Mouse (Mus musculus) intestine, embryonic 16.5 days (tissue): ENCODE results near the gene Ikzf5. TPM values are rescaled to one million over a fixed set of nuclear protein-coding genes. Genes with fewer than 3 reads are reported as not detected.
A peak's percentile ranks its signal among the peaks of the same experiment; 100 is the strongest.
"Not testable (repeated sequence)": the region's sequence is repeated elsewhere in the genome, so short reads cannot be mapped to it uniquely, and the experiment has no call there.

Source experiments
- ATAC-seq: fragments of 200-750 bp; cut with Nextera tagmentation; 2 replicates; pipeline ENCODE4 v1.8.0; 2017; ENCODE audit warnings: moderate TSS enrichment, moderate library complexity
- H3K27ac ChIP-seq: fragments of 300-500 bp; sonication (generic); 2 replicates; pipeline ENCODE4 v1.5.1; 2014; ENCODE audit warnings: mild to moderate bottlenecking, low read length
- H3K27me3 ChIP-seq: fragments of 300-500 bp; sonication (generic); replicated peaks from 2 replicates; pipeline ENCODE4 v1.6.1; 2014; ENCODE audit warnings: low read length, control low read depth, mixed read lengths; ENCODE audit not compliant: control insufficient read depth, insufficient read depth
- H3K36me3 ChIP-seq: fragments of 300-500 bp; sonication (generic); 2 replicates; pipeline ENCODE4 v1.6.1; 2014; ENCODE audit warnings: low read length, control low read depth; ENCODE audit not compliant: control insufficient read depth, insufficient read depth
- H3K4me1 ChIP-seq: fragments of 300-500 bp; sonication (generic); 2 replicates; pipeline ENCODE4 v1.6.1; 2014; ENCODE audit warnings: low read length, control low read depth, mixed read lengths; ENCODE audit not compliant: control insufficient read depth, insufficient read depth
- H3K4me2 ChIP-seq: fragments of 300-500 bp; sonication (generic); 2 replicates; pipeline ENCODE4 v1.6.1; 2014; ENCODE audit warnings: low read depth, low read length, control low read depth
- H3K4me3 ChIP-seq: fragments of 300-500 bp; sonication (generic); 2 replicates; pipeline ENCODE4 v1.5.1; 2014; ENCODE audit warnings: mild to moderate bottlenecking, low read length
- H3K9ac ChIP-seq: fragments of 300-500 bp; sonication (generic); 2 replicates; pipeline ENCODE4 v1.6.1; 2014; ENCODE audit warnings: low read depth, low read length
- H3K9me3 ChIP-seq: fragments of 300-500 bp; sonication (generic); 2 replicates; pipeline ENCODE4 v1.6.1; 2016; ENCODE audit warnings: low read length, control low read depth; ENCODE audit not compliant: control insufficient read depth
- WGBS: fragments of 180-500 bp; shearing (Covaris S2); extraction: QIAGEN DNeasy Blood & Tissue Kit; methylation state at CpG from one replicate; pipeline ENCODE4 v1.1.7; 2014; 5-methylcytosine and 5-hydroxymethylcytosine counted together
- polyA plus RNA-seq: library from polyadenylated mRNA; unstranded; fragments of >200 nt; fragmentation: Nextera tagmentation; extraction: Ambion mirVana; gene quantifications from 2 replicates; pipeline ENCODE4 v1.2.1, GENCODE M21; 2015

The Ikzf5 gene
- polyA plus RNA-seq, 1 experiment from 2014 or later: 8.1 TPM

DNA sequence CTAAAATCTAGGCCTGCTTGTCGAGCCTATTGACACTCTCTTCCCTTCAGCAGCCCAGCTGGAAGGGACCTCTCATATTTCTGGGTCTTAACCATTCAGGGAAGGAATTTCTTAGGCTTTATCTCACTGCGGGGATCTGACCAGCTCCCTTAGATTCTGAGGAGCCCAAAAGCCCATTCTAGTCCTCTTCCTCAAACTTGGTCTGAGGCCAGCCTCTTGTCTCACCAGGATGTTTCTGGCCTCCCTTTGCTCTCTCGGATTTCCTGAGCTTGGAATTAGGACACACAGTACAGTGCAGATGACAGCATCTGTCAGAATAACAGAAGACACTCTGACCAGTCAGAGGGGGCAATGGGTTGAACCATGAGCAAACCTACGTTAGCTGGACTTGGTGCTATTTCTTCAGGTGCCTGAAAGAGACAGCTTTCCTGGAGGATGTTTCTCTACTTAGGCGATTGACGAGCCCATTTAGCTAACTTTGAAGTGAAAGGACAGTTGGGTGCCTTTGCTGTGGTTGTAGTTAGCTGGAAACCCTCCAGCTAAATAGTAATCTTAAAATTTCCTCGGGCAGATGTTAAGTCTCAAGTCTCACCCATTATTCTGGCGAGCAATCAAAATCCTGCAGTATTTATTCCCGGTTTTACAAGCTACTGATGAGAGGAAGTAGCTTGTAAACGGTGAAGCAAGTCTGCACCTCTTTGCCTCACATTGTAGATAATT, 1.1 kb upstream of the Ikzf5 start:
- H3K4me3 ChIP-seq: peak overlapping the region; percentile 97
- ATAC-seq: no peak
- H3K36me3 ChIP-seq: no peaks in the 10 kb centered on the region
- 21% methylated on average over 10 of the region's 10 CpGs for WGBS
- peak overlapping the region; percentile 87 for H3K9ac ChIP-seq
- no peaks in the 10 kb centered on the region for H3K9me3 ChIP-seq
- peak overlapping the region; percentile 72 for H3K4me2 ChIP-seq
- H3K4me1 ChIP-seq: peaks cover 13% of the 10 kb centered on the region
- H3K27ac ChIP-seq: peak overlapping the region; percentile 75
- H3K27me3 ChIP-seq: no peaks in the 10 kb centered on the region

DNA sequence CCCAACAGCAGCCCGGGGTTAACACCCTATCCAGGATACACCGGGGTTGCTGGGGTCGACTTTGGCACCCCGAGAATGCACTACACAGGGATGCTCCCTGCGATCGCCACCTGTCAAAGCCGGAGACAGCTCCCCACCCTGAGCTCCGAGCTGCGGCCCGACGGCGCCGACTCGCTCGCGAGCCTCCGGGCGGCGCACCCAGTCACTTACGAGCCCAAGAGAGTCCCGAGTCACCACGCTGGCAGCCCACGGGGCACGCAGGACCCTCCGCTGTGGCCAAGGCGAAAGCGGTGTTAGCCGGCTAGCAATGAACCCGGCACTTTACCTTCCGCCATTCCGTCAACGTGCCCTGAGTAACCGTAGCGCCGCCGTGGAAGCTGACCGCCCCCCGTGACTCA, 334 bp downstream of the Ikzf5 start:
- Histone ChIP-seq H3K4me2 (peak overlapping the region; percentile 81), H3K9me3 (no peaks in the 10 kb centered on the region), H3K27ac (peak overlapping the region; percentile 66), H3K4me3 (peak overlapping the region; percentile 97), H3K27me3 (no peaks in the 10 kb centered on the region), H3K9ac (peak overlapping the region; percentile 97), H3K4me1 (peaks cover 13% of the 10 kb centered on the region), H3K36me3 (no peaks in the 10 kb centered on the region)
- ATAC-seq: peak; percentile 71
- under 1% methylated on average over 38 of the region's 38 CpGs for WGBS

DNA sequence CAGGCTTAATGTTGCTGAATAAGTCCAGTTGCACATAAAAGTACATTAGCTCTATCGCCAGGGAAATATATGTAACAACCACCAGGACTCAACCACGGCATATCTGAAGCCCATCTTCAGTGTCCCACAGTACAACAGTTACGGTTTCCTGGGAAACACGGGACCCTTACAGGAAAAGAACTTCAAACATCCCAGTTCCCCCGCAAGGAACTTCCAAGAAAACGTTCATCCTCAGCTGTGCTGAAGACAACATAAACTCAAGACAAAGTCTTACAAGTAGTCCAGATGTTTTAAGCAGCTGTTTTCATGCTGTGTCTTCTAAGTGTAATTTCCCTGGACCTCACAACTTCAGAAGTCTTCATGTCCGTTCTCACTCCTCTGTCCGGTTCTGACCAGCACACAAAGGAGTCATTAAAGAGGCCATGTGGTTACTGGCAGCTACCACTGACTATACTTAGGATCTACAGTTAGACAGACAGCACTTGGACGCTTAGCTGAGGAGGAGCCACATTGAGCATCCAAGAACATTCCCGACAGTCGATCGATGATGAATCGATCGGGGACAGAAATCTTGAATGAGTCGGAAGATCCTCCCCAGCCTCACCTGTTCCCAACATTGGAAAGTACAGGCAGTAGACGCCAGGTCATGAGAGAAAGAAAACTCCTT, 867 bp downstream of the Ikzf5 start:
- peak overlapping the region; percentile 97 for H3K9ac ChIP-seq
- peak overlapping the region; percentile 97 for H3K4me3 ChIP-seq
- no peaks in the 10 kb centered on the region for H3K27me3 ChIP-seq
- no peak overlapping the region; the same call in 1 of the 2 replicates for H3K27ac ChIP-seq
- peak; percentile 15; the same call in 1 of the 2 replicates for ATAC-seq
- peaks cover 13% of the 10 kb centered on the region for H3K4me1 ChIP-seq
- no peaks in the 10 kb centered on the region for H3K36me3 ChIP-seq
- H3K9me3 ChIP-seq: no peaks in the 10 kb centered on the region
- WGBS: 4% methylated on average over 16 of the region's 16 CpGs
- H3K4me2 ChIP-seq: peak overlapping the region; percentile 81

DNA sequence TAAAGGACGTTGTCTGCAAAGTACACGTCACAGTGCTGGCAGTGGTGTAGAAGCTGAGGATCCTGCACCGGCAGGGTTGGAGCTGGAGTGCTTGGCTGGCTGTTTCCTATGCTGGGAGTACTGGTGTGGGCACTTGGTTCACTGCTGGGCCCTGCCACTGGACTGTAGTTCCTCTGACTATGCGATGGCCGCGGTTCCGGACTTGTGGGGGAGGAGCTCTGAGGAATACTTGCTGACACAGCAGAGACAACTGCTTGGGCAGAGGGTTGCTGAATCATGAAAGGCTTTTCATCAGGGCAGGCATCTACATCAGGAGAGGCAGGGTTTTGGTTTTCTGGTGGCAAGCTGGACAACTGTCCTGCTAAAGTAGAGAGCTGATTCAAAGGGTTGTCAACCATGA, 18.6 kb downstream of the Ikzf5 start:
- not testable (repeated sequence) for H3K27ac ChIP-seq, H3K27me3 ChIP-seq, ATAC-seq, H3K4me3 ChIP-seq, H3K4me2 ChIP-seq, H3K36me3 ChIP-seq, H3K4me1 ChIP-seq, H3K9ac ChIP-seq, H3K9me3 ChIP-seq
- WGBS: 89% methylated on average over 7 of the region's 7 CpGs

DNA sequence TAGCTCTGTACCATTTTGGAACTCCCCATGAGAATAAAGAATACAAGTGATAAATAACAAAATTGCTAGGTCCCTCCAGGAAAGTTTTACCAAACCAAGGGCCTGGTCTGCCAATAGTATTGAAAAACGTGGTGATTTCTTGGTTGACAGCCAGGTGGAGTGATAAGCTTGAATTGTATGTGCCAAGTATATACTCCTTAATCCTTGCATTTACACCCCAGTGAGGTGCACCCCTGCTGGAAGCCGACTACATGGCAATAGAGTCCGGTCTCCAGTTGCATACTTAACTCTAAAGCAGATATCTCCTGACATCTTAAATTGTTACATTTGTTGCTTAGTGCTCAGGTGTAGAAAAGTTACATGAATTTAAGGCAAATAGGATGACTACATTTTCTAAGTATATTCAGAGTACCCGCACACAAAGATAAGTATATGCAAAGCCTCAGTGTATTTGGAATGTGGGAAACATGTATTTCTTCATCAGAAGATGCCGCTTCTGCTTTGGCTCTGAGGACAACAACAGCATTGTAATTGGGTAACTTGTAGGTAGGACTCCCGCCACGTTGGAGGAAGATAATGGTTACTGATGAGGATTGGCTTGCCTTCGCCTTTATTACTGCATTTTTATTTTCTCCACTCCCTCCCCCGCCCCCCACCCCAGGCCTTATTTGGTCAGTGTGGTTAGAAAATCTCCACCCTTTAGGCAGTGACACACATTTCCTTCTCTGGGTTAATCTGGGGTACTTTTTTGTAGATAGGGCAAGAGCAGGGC, 38.3 kb downstream of the Ikzf5 start:
- Histone ChIP-seq H3K27me3 (no peaks in the 10 kb centered on the region), H3K4me2 (peak overlapping the region; percentile 69), H3K27ac (peak overlapping the region; percentile 96), H3K4me1 (peaks cover 13% of the 10 kb centered on the region; the same call in 1 of the 2 replicates), H3K36me3 (no peaks in the 10 kb centered on the region), H3K9ac (peak overlapping the region; percentile 93; the same call in 1 of the 2 replicates), H3K4me3 (peak overlapping the region; percentile 83), H3K9me3 (no peaks in the 10 kb centered on the region)
- no peak for ATAC-seq
- 70% methylated on average over 9 of the region's 9 CpGs for WGBS

DNA sequence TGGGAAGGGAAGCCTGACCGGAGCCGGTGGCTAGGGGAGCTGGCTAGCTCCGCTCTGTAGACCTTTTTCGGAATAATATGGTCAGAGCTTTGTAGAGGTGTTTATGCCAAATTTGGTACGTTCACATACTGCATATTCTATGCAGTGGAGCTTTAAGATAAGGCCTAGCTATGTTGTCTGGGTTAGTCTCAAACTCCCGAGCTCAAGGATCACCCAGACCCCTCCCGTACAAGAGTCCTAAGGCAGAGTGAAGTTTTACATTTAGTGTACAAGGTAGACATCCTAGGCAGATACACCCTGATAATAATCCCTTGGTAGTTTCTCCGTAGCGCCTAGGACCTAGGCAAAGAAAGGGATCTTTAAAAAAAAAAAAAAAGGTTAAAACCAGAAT, 38.9 kb downstream of the Ikzf5 start:
- H3K9ac ChIP-seq: peak overlapping the region; percentile 93
- no peaks in the 10 kb centered on the region for H3K36me3 ChIP-seq
- H3K4me1 ChIP-seq: peaks cover 13% of the 10 kb centered on the region; the same call in 1 of the 2 replicates
- H3K27ac ChIP-seq: peak overlapping the region; percentile 96
- WGBS: 9% methylated on average over 9 of the region's 9 CpGs
- no peaks in the 10 kb centered on the region for H3K27me3 ChIP-seq
- H3K9me3 ChIP-seq: no peaks in the 10 kb centered on the region
- ATAC-seq: peak; percentile 60; the same call in 1 of the 2 replicates
- peak overlapping the region; percentile 69 for H3K4me2 ChIP-seq
- H3K4me3 ChIP-seq: peak overlapping the region; percentile 83

DNA sequence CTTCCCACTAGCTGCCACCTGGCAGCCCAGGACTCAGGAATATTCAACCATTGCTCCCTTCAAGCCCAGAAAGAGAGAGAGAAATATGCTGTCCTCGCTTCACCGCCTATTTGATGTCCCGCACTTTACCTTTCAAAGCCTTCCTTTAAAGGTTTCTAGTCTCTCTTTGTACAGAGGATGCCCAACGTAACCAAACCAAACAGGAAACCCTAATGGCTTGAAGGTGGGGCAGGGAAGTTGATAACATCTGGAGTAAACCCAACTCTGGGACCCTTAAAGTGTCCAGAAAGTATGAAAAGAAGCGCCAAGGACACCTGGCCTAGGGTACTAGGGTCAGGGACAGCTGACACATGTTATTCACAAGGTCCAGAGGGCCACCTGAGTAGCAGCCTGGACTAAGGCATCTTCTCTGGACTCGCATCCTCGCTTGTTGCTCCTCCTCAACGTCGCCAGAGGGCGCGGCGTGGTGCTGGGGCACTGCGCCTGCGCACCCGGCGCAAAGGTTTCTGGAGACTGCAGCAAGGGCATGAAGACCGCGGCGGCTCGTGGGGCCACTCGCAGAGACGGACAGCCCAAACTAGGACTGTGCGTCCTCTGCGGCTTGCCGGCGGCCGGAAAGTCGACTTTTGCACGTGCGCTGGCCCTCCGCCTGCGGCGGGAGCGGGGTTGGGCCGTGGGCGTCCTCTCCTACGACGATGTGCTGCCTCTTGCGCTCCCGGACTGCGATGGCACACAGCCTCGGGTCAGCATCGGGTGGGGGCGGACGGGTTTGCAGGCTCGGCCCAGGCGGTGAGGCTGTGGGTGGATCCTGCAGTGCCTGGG, 39.5 kb downstream of the Ikzf5 start, which contains the start of gene Pstk:
Pstk (plus strand) TSS at position 494 of the 822 bp plus-strand sequence.
- Histone ChIP-seq H3K4me1 (peaks cover 13% of the 10 kb centered on the region; the same call in 1 of the 2 replicates), H3K4me3 (peak within 1 kb of the TSS; percentile 83), H3K9me3 (no peaks in the 10 kb centered on the region), H3K9ac (peak within 1 kb of the TSS; percentile 93), H3K4me2 (peak within 1 kb of the TSS; percentile 69), H3K36me3 (no peaks in the 10 kb centered on the region), H3K27me3 (no peaks in the 10 kb centered on the region), H3K27ac (peak within 1 kb of the TSS; percentile 96)
- peak; percentile 98 for ATAC-seq
- WGBS: 5% methylated on average over 47 of the region's 47 CpGs

DNA sequence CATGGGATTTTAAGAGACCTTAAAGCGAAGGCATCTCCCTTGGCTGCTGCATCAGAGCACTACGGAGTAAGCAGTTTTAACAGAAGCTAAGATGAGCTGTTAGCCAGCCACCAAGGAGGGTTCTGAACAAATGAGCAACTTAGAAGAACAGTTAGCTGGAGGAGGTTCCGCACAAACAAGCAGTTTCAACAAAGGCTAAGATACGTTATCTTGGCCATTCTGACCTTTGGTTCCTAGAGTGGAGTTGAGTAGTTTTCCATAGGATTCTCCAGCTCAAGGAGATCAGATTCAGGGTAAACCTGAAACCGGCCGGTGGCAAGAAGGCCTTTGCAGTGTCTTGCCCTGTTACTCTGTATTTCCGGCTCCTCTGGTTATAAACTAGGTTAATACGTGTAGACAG, 46.2 kb downstream of the Ikzf5 start:
- peak; percentile 9; the same call in 1 of the 2 replicates for ATAC-seq
- 75% methylated on average over 8 of the region's 8 CpGs for WGBS
- no peak overlapping the region for H3K4me3 ChIP-seq

More for the DNA sequence above, 46.2 kb downstream of the Ikzf5 start:
- peak overlapping the region; percentile 69 for H3K27ac ChIP-seq
- H3K9me3 ChIP-seq: no peaks in the 10 kb centered on the region
- no peaks in the 10 kb centered on the region for H3K27me3 ChIP-seq
- H3K36me3 ChIP-seq: no peaks in the 10 kb centered on the region
- peaks cover 9% of the 10 kb centered on the region for H3K4me1 ChIP-seq
- no peak overlapping the region; the same call in 1 of the 2 replicates for H3K4me2 ChIP-seq
- no peak overlapping the region for H3K9ac ChIP-seq
